Mouse (Mus musculus) forebrain, embryonic 15.5 days (tissue): Measurements from ENCODE around the gene Asic2. TPM values are rescaled to one million over a fixed set of nuclear protein-coding genes. Genes with fewer than 3 reads are reported as not detected.

Source experiments
- ATAC-seq: fragments of 200-750 bp; cut with Nextera tagmentation; replicated peaks from 2 replicates; pipeline ENCODE4 v1.8.0; 2017; ENCODE audit warnings: mild to moderate bottlenecking, moderate TSS enrichment, moderate library complexity
- H3K27ac ChIP-seq: fragments of 300-500 bp; sonication (generic); replicated peaks from 2 replicates; pipeline ENCODE4 v1.5.1; 2015; ENCODE audit warnings: mild to moderate bottlenecking, inconsistent platforms
- H3K27me3 ChIP-seq: fragments of 300-500 bp; sonication (generic); 2 replicates; pipeline ENCODE4 v1.6.1; 2015; ENCODE audit warnings: inconsistent platforms
- H3K36me3 ChIP-seq: fragments of 300-500 bp; sonication (generic); 2 replicates; pipeline ENCODE4 v1.6.1; 2015; ENCODE audit warnings: mild to moderate bottlenecking, inconsistent platforms
- H3K4me1 ChIP-seq: fragments of 300-500 bp; sonication (generic); 2 replicates; pipeline ENCODE4 v1.6.1; 2015; ENCODE audit warnings: inconsistent platforms
- H3K4me2 ChIP-seq: fragments of 300-500 bp; sonication (generic); replicated peaks from 2 replicates; pipeline ENCODE4 v1.6.1; 2015; ENCODE audit warnings: mild to moderate bottlenecking, inconsistent platforms
- H3K4me3 ChIP-seq: fragments of 300-500 bp; sonication (generic); 2 replicates; pipeline ENCODE4 v1.5.1; 2015; ENCODE audit warnings: mild to moderate bottlenecking, inconsistent platforms
- H3K9ac ChIP-seq: fragments of 300-500 bp; sonication (generic); replicated peaks from 2 replicates; pipeline ENCODE4 v1.6.1; 2015; ENCODE audit warnings: mild to moderate bottlenecking, inconsistent platforms
- H3K9me3 ChIP-seq: fragments of 300-500 bp; sonication (generic); 2 replicates; pipeline ENCODE4 v1.6.1; 2016; ENCODE audit warnings: inconsistent platforms
- WGBS: fragments of 180-500 bp; shearing (Covaris S2); methylation state at CpG from one replicate; pipeline ENCODE4 v1.1.7; 2015; ENCODE audit warnings: mixed read lengths; 5-methylcytosine and 5-hydroxymethylcytosine counted together
- polyA plus RNA-seq: library from polyadenylated mRNA; unstranded; fragments of >200 nt; fragmentation: Nextera tagmentation; extraction: Ambion mirVana; gene quantifications from 2 replicates; pipeline ENCODE4 v1.2.1, GENCODE M21; 2015

The Asic2 gene
- polyA plus RNA-seq, 1 experiment from 2014 or later: 5.5 TPM

GRCm38 (mm10) chr11:80913408-80914024 is 1054.7 kb downstream of the Asic2 start:
- Histone ChIP-seq H3K27me3 (no peaks in the 10 kb centered on the region), H3K4me1 (no peaks in the 10 kb centered on the region), H3K4me2 (no peak overlapping the region), H3K36me3 (no peaks in the 10 kb centered on the region), H3K27ac (no peak overlapping the region), H3K4me3 (no peak overlapping the region), H3K9me3 (no peaks in the 10 kb centered on the region), H3K9ac (no peak overlapping the region)
- ATAC-seq: no peak
- WGBS: 49% methylated on average over 4 of the region's 4 CpGs

- Histone ChIP-seq H3K4me1 (no peaks in the 10 kb centered on the region), H3K4me2 (no peak overlapping the region), H3K4me3 (no peak overlapping the region), H3K9me3 (no peaks in the 10 kb centered on the region), H3K27me3 (no peaks in the 10 kb centered on the region), H3K27ac (no peak overlapping the region), H3K36me3 (no peaks in the 10 kb centered on the region), H3K9ac (no peak overlapping the region)
- 89% methylated on average over 5 of the region's 5 CpGs for WGBS
- ATAC-seq: no peak
Observed at GRCm38 (mm10) chr11:80912721-80913120, 1055.5 kb downstream of the Asic2 start.

DNA sequence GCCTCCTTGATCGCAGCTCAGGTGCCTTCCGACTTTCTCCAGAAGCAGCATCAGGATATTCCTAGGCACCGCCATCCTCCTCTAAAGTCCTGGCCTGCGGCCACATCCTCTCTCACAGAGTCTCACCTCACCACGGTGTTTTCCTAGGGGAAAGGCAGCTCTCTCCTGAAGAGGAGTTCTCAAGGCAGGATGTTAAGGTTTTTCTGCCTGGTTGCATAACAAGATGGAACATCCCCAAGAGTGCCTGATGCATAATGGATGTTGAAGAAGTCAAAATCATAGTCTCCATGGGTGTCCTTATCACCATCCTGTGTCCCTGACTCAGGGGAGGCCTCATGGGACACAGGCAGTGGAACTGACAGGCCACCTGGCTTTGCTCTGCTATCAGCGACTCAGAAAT is 1060.4 kb downstream of the Asic2 start:
- ATAC-seq: no peak
- Histone ChIP-seq H3K27ac (no peak overlapping the region), H3K27me3 (no peaks in the 10 kb centered on the region), H3K4me1 (0 out of 2 replicates have a peak, but pooled peaks cover 1% of the 10 kb centered on the region), H3K36me3 (no peaks in the 10 kb centered on the region), H3K4me2 (no peak overlapping the region), H3K9me3 (no peaks in the 10 kb centered on the region), H3K9ac (no peak overlapping the region), H3K4me3 (no peak overlapping the region)
- WGBS: 90% methylated on average over 6 of the region's 6 CpGs

DNA sequence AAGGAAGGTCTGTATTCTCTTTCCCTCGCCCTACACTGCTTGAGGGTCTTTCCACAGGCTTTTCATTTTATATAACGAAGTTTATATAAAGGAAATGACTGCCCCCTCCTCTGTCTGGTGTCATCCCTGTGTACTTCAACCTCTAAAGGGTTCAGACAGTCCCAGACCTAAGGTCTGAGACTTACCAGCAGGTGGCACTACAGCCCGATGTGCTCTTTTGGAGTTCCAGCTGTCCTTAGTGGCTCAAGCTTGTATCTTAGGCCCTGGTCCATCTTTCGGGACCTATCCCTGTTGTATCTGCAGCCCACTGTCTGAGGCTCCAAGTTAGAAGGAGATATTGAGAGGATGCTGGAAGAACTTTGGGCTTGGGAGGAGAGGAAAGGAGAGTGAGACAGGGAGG is 1061.8 kb downstream of the Asic2 start:
- H3K4me2 ChIP-seq: no peak overlapping the region
- no peak for ATAC-seq
- no peak overlapping the region for H3K27ac ChIP-seq
- H3K27me3 ChIP-seq: no peaks in the 10 kb centered on the region
- H3K9ac ChIP-seq: no peak overlapping the region
- 34% methylated on average over 4 of the region's 4 CpGs for WGBS
- H3K36me3 ChIP-seq: no peaks in the 10 kb centered on the region
- 0 out of 2 replicates have a peak, but pooled peaks cover 4% of the 10 kb centered on the region for H3K4me1 ChIP-seq
- no peaks in the 10 kb centered on the region for H3K9me3 ChIP-seq
- H3K4me3 ChIP-seq: no peak overlapping the region

DNA sequence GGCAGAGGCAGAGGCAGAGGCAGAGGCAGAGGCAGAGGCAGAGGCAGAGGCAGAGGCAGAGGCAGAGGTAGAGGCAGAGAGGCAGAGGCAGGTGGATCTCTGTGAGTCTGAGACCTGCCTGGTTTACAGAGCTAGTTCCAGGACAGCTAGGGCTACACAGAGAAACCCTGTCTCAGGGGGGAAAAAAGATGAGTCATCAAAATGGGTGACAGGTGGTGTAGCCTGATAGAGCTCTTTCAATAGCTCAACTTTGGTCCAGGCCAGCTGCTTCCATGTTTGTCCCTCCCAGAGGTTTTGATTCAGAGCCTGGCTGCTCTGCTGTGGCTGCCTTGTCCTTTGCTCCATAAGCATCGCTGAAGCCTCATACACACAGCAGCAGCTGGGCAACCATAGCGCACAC is 1063.7 kb downstream of the Asic2 start:
- Histone ChIP-seq H3K4me2 (no peak overlapping the region), H3K9ac (no peak overlapping the region), H3K9me3 (no peaks in the 10 kb centered on the region), H3K27ac (no peak overlapping the region), H3K4me1 (0 out of 2 replicates have a peak, but pooled peaks cover 4% of the 10 kb centered on the region), H3K27me3 (no peaks in the 10 kb centered on the region), H3K36me3 (no peaks in the 10 kb centered on the region), H3K4me3 (no peak overlapping the region)
- ATAC-seq: no peak
- 78% methylated on average over 2 of the region's 2 CpGs for WGBS

DNA sequence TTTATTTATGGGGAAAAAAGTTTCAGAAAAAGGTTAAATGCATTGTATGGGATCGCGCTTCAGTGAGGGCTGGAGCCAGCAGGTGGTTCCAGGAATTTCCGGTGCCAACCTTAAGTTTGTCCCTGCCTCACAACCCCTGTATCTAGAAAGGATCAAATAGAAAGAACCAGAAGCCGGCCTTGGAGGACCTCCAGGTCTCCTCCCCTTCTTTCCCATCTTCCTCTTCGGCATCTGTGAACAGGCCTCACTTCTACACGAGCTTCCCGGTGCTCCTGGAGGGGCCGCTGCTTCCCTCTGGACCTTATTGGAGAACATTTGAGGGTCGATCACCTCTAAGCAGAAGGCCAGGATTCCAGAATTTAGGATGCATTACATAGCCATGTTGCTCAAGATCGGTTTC is 1064.8 kb downstream of the Asic2 start:
- no peaks in the 10 kb centered on the region for H3K36me3 ChIP-seq
- H3K27ac ChIP-seq: no peak overlapping the region
- H3K4me3 ChIP-seq: no peak overlapping the region
- no peak overlapping the region for H3K4me2 ChIP-seq
- H3K9ac ChIP-seq: no peak overlapping the region
- 0 out of 2 replicates have a peak, but pooled peaks cover 4% of the 10 kb centered on the region for H3K4me1 ChIP-seq
- 87% methylated on average over 10 of the region's 10 CpGs for WGBS
- ATAC-seq: no peak
- H3K27me3 ChIP-seq: no peaks in the 10 kb centered on the region
- no peaks in the 10 kb centered on the region for H3K9me3 ChIP-seq

- Histone ChIP-seq H3K4me1 (0 out of 2 replicates have a peak, but pooled peaks cover 4% of the 10 kb centered on the region), H3K4me3 (no peak overlapping the region), H3K9me3 (no peaks in the 10 kb centered on the region), H3K27ac (no peak overlapping the region), H3K9ac (no peak overlapping the region), H3K27me3 (no peaks in the 10 kb centered on the region), H3K4me2 (no peak overlapping the region), H3K36me3 (no peaks in the 10 kb centered on the region)
- 36% methylated on average over 7 of the region's 7 CpGs for WGBS
- no peak for ATAC-seq
Observed at GRCm38 (mm10) chr11:80902664-80903063, 1065.6 kb downstream of the Asic2 start.

- 95% methylated on average over 4 of the region's 4 CpGs for WGBS
- Histone ChIP-seq H3K4me3 (no peak overlapping the region), H3K36me3 (no peaks in the 10 kb centered on the region), H3K4me1 (0 out of 2 replicates have a peak, but pooled peaks cover 4% of the 10 kb centered on the region), H3K27ac (no peak overlapping the region), H3K4me2 (no peak overlapping the region), H3K9me3 (no peaks in the 10 kb centered on the region), H3K9ac (no peak overlapping the region), H3K27me3 (no peaks in the 10 kb centered on the region)
- no peak for ATAC-seq
Observed at GRCm38 (mm10) chr11:80900555-80900954, 1067.7 kb downstream of the Asic2 start.

DNA sequence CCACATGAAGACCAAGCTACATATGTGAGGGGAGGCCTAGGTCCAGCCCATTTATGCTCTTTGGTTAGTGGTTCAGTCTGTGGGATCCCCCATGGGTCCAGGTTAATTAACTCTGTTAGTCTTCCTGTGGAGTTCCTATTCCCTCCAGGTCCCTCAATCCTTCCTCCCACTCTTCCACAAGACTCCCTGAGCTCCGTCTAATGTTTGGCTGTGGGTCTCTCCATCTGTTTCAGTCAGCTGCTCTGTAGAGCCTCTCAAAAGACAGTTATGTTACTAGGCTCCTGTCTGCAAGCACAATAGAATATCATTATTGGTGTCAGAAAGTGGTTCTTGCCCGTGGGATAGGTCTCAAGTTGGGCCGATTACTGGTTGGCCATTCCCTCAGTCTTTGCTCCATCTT is 1072.4 kb downstream of the Asic2 start:
- no peaks in the 10 kb centered on the region for H3K4me1 ChIP-seq
- WGBS: 79% methylated on average over 3 of the region's 3 CpGs
- H3K27me3 ChIP-seq: no peaks in the 10 kb centered on the region
- H3K4me3 ChIP-seq: no peak overlapping the region
- ATAC-seq: no peak
- no peak overlapping the region for H3K9ac ChIP-seq
- no peak overlapping the region for H3K27ac ChIP-seq
- no peaks in the 10 kb centered on the region for H3K36me3 ChIP-seq
- no peak overlapping the region for H3K4me2 ChIP-seq
- H3K9me3 ChIP-seq: no peaks in the 10 kb centered on the region

DNA sequence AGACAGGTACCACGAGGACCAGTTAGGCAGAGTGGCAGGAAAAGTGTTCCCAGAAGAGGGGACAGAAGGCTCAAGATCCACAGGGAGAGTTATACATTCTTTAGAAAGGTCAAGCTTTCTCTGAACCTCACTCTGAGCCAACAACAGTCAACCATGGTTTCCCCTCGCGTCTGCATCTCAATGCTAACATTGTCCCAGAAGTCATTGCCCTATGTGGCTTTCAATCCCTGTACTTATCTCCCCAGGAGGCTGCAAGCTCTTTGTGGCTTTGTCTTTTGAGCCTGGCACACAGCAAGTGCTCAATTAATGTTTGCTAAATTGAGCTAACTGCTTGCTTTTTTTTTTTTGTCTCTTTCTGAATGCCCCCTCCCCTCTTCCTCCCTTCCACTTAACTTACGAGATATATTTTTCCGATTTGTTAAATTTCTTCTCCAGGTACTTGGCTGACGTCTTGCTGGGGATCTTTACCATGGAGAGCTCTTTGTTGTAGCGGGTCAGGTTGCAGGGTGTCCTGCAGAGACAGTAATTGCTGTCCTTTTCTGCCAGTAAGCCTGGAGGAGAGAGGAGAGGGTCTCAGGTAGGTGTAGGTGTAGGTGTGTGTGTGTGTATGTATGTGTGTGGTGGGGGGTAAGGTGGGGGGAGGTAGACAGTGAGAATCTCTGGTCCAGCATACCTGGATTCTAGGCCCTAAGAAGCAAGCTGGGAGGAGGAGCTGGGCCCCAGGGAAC is 1078.8 kb downstream of the Asic2 start:
- H3K27me3 ChIP-seq: no peaks in the 10 kb centered on the region
- H3K36me3 ChIP-seq: no peaks in the 10 kb centered on the region
- no peak overlapping the region for H3K4me3 ChIP-seq
- H3K27ac ChIP-seq: no peak overlapping the region
- 0 out of 2 replicates have a peak, but pooled peaks cover 3% of the 10 kb centered on the region for H3K4me1 ChIP-seq
- ATAC-seq: no peak
- H3K9ac ChIP-seq: no peak overlapping the region
- H3K9me3 ChIP-seq: no peaks in the 10 kb centered on the region
- 6% methylated on average over 7 of the region's 7 CpGs for WGBS
- no peak overlapping the region for H3K4me2 ChIP-seq

- H3K4me3 ChIP-seq: no peak overlapping the region
- no peak for ATAC-seq
- H3K4me1 ChIP-seq: 0 out of 2 replicates have a peak, but pooled peaks cover 3% of the 10 kb centered on the region
- H3K9ac ChIP-seq: no peak overlapping the region
- no peaks in the 10 kb centered on the region for H3K27me3 ChIP-seq
- no peak overlapping the region for H3K27ac ChIP-seq
- 36% methylated on average over 3 of the region's 3 CpGs for WGBS
- no peaks in the 10 kb centered on the region for H3K36me3 ChIP-seq
- H3K4me2 ChIP-seq: no peak overlapping the region
- no peaks in the 10 kb centered on the region for H3K9me3 ChIP-seq
Observed at GRCm38 (mm10) chr11:80887021-80887420, 1081.2 kb downstream of the Asic2 start.

- Histone ChIP-seq H3K9me3 (no peaks in the 10 kb centered on the region), H3K4me3 (no peak overlapping the region), H3K36me3 (no peaks in the 10 kb centered on the region), H3K27ac (no peak overlapping the region), H3K4me2 (no peak overlapping the region), H3K9ac (no peak overlapping the region), H3K4me1 (0 out of 2 replicates have a peak, but pooled peaks cover 3% of the 10 kb centered on the region), H3K27me3 (no peaks in the 10 kb centered on the region)
- ATAC-seq: no peak
- 83% methylated on average over 7 of the region's 7 CpGs for WGBS
Observed at GRCm38 (mm10) chr11:80886365-80886764, 1081.9 kb downstream of the Asic2 start.
